Mouse (Mus musculus) heart, embryonic 15.5 days (tissue): ENCODE measurements around the gene Zcchc3. TPM values are rescaled to one million over a fixed set of nuclear protein-coding genes. Genes with fewer than 3 reads are reported as not detected.

Source experiments
- ATAC-seq: fragments of 200-750 bp; cut with Nextera tagmentation; replicated peaks from 2 replicates; pipeline ENCODE4 v1.8.0; 2017; ENCODE audit warnings: low read depth, moderate TSS enrichment; ENCODE audit not compliant: insufficient number of reproducible peaks, insufficient read depth, low FRiP score
- H3K27ac ChIP-seq: fragments of 300-500 bp; sonication (generic); 2 replicates; pipeline ENCODE4 v1.5.1; 2015; ENCODE audit warnings: mild to moderate bottlenecking, inconsistent platforms
- H3K27me3 ChIP-seq: fragments of 300-500 bp; sonication (generic); 2 replicates; pipeline ENCODE4 v1.6.1; 2015; ENCODE audit warnings: inconsistent platforms
- H3K36me3 ChIP-seq: fragments of 300-500 bp; sonication (generic); 2 replicates; pipeline ENCODE4 v1.6.1; 2015; ENCODE audit warnings: mild to moderate bottlenecking, inconsistent platforms
- H3K4me1 ChIP-seq: fragments of 300-500 bp; sonication (generic); replicated peaks from 2 replicates; pipeline ENCODE4 v1.6.1; 2015; ENCODE audit warnings: inconsistent platforms
- H3K4me2 ChIP-seq: fragments of 300-500 bp; sonication (generic); 2 replicates; pipeline ENCODE4 v1.6.1; 2015; ENCODE audit warnings: inconsistent platforms, mild to moderate bottlenecking, moderate library complexity
- H3K4me3 ChIP-seq: fragments of 300-500 bp; sonication (generic); 2 replicates; pipeline ENCODE4 v1.5.1; 2015; ENCODE audit warnings: mild to moderate bottlenecking, inconsistent platforms
- H3K9ac ChIP-seq: fragments of 300-500 bp; sonication (generic); 2 replicates; pipeline ENCODE4 v1.6.1; 2015; ENCODE audit warnings: mild to moderate bottlenecking, inconsistent platforms
- H3K9me3 ChIP-seq: fragments of 300-500 bp; sonication (generic); replicated peaks from 2 replicates; pipeline ENCODE4 v1.6.1; 2016; ENCODE audit warnings: inconsistent platforms
- WGBS: fragments of 180-500 bp; shearing (Covaris S2); methylation state at CpG from one replicate; pipeline ENCODE4 v1.1.7; 2015; ENCODE audit warnings: mixed read lengths; 5-methylcytosine and 5-hydroxymethylcytosine counted together
- polyA plus RNA-seq: library from polyadenylated mRNA; unstranded; fragments of >200 nt; fragmentation: Nextera tagmentation; extraction: Ambion mirVana; gene quantifications from 2 replicates; pipeline ENCODE4 v1.2.1, GENCODE M21; 2015

Gene Zcchc3
- polyA plus RNA-seq, 1 experiment from 2014 or later: 30.8 TPM

DNA sequence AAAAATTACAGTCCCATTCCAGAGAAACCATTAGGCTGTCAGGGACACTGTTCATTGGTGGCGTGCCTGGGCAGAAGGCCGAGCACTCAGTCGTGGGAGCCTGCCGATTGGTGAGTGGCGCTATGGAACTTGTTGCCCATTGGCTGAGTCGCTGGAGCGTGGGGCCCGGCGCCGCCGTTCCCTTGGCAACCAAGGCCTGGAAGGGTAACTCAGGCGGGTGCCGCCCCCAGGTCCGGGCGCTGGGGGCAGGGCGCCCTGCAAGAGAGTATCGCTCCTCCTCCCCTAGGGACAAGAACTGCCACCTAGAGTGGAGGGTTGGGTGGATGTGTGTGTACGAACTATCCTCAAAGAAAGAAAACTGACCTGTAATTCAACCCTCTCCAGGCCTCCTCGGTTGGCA is 8.7 kb downstream of the Zcchc3 start:
- peak overlapping the region; percentile 61 for H3K4me2 ChIP-seq
- no peaks in the 10 kb centered on the region for H3K27me3 ChIP-seq
- peaks cover 31% of the 10 kb centered on the region for H3K4me1 ChIP-seq
- H3K9me3 ChIP-seq: no peaks in the 10 kb centered on the region
- peak; percentile 93 for ATAC-seq
- H3K9ac ChIP-seq: peak overlapping the region; percentile 39; the same call in 1 of the 2 replicates
- peak overlapping the region; percentile 45 for H3K4me3 ChIP-seq
- 0% methylated on average over 19 of the region's 19 CpGs for WGBS
- H3K27ac ChIP-seq: peak overlapping the region; percentile 71
- H3K36me3 ChIP-seq: no peaks in the 10 kb centered on the region

DNA sequence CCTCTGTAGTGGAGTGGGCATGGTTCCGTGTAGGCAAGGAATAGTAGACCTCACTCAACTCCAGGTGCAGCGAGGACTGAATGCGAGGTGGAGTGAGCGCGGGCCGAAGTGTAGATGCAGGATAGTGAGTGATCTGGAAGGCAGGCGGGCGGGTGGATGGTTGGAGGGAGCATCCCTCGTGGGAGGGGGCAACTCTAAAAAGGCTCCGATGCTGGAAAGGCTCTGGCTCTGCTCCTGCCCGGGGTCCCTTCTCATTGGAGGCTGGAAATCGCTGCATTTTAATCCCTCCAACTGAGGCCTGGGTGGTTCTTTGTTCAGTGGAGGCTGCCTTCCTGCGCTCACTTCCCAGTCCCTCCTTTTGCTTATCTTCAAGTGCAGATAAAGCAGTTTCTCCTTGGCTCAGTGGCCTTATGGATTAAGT is 15.7 kb downstream of the Zcchc3 start:
- WGBS: 2% methylated on average over 13 of the region's 13 CpGs
- no peak for ATAC-seq

DNA sequence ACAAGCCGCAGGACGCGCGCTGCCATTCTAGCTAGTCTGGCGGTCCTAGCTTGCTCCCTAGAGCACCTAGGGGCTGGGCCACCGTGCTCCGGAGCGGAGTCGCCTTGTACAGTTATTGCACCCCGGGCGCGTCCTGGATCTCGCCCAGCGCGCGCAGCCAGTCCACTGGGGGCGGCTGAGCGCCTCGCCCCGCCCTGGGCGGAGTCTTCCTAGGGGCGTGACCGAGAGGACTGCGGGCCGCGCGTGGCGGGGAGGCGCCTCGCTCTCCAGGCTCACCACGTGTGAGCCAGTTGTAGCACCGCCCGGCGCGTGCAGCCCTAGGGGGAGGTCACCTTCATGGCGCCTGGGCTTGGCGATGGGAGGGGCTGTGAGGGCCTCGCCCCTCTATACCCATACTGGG is 16.1 kb downstream of the Zcchc3 start:
- no peaks in the 10 kb centered on the region for H3K9me3 ChIP-seq
- WGBS: 0% methylated on average over 38 of the region's 38 CpGs
- H3K36me3 ChIP-seq: 0 out of 2 replicates have a peak, but pooled peaks cover 4% of the 10 kb centered on the region
- no peaks in the 10 kb centered on the region for H3K27me3 ChIP-seq
- peaks cover 34% of the 10 kb centered on the region for H3K4me1 ChIP-seq
- peak; percentile 82 for ATAC-seq
- peak overlapping the region; percentile 87 for H3K4me3 ChIP-seq
- peak overlapping the region; percentile 89 for H3K4me2 ChIP-seq
- peak overlapping the region; percentile 100 for H3K27ac ChIP-seq
- peak overlapping the region; percentile 94 for H3K9ac ChIP-seq

More for the DNA sequence above, 15.7 kb downstream of the Zcchc3 start:
- Histone ChIP-seq H3K27ac (peak overlapping the region; percentile 100), H3K36me3 (0 out of 2 replicates have a peak, but pooled peaks cover 4% of the 10 kb centered on the region), H3K9ac (peak overlapping the region; percentile 94), H3K9me3 (no peaks in the 10 kb centered on the region), H3K4me2 (peak overlapping the region; percentile 89), H3K27me3 (no peaks in the 10 kb centered on the region), H3K4me3 (peak overlapping the region; percentile 87), H3K4me1 (peaks cover 30% of the 10 kb centered on the region)

DNA sequence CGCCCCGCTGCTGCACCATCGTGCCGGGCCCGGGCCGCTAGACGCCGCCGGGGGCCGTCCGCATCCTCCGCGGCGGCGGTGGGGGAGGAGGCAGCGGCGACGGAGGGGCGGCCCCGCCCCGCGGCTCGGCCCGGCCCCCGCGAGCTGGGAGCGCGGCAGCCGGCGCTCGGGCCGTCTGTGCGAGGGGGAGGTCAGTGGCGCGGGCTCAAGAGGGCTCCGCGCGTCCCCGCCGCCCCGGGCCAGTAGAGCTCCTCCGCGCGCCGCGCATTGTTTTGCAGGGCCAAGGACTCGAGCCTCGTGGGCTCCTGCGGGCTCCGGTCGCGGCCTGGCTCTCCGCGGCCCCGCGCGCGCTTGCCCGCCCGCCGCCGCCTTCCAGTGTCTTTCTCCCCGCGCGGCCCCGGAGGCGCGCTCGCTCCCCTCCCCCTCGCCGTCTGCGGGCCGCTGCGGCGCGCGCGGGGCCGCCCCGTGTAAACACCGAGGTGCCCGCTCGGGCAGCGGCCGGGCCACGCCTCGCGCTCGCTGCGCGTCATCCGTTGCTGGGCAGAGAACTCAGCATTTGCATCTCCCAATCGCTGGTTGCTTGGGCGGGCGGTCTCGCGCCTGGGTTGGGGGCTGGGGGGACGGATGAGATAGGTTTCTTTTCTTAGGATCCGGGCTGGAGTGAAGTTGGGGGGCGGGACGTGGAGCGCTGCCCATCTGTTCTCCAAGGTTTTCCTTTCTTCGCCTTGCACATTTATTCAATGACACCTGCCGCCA is 17.0 kb downstream of the Zcchc3 start, which contains the start of gene Sox12:
Sox12 (minus strand) TSS at position 384 of the 756 bp plus-strand sequence.
- Histone ChIP-seq H3K27me3 (no peaks in the 10 kb centered on the region), H3K36me3 (0 out of 2 replicates have a peak, but pooled peaks cover 4% of the 10 kb centered on the region), H3K4me1 (peaks cover 41% of the 10 kb centered on the region), H3K9ac (peak within 1 kb of the TSS; percentile 94), H3K4me3 (peak within 1 kb of the TSS; percentile 87), H3K27ac (peak within 1 kb of the TSS; percentile 100), H3K9me3 (no peaks in the 10 kb centered on the region), H3K4me2 (peak within 1 kb of the TSS; percentile 89)
- WGBS: under 1% methylated on average over 101 of the region's 104 CpGs
- ATAC-seq: peak; percentile 68

DNA sequence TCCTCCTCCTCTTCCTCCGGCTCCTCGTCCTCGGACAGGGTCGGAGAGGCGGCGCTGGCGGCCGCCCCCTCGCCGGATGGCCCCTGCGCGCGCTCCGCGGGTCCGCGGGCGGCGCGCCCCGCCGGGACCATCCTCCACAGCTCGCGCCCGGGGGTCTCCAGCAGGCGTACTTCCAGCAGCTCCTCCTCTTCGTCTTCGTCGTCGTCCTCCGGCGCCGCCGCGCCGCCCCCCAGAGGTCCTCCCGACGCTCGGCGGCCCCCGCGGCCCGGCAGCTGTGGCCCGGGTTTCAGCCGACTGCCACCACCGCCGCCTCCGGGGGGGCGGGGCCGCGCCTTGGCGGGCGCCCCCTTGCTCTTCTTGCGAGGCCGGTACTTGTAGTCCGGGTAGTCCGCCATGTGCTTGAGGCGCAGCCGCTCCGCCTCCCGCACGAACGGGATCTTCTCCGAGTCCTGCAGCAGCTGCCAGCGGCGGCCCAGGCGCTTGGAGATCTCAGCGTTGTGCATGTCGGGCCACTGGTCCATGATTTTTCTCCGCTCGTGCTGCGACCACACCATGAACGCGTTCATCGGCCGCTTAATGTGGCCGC is 17.7 kb downstream of the Zcchc3 start:
- Histone ChIP-seq H3K4me3 (peak overlapping the region; percentile 87), H3K4me1 (peaks cover 41% of the 10 kb centered on the region), H3K9ac (peak overlapping the region; percentile 94), H3K9me3 (no peaks in the 10 kb centered on the region), H3K36me3 (0 out of 2 replicates have a peak, but pooled peaks cover 4% of the 10 kb centered on the region), H3K27ac (peak overlapping the region; percentile 100), H3K27me3 (no peaks in the 10 kb centered on the region), H3K4me2 (peak overlapping the region; percentile 89)
- under 1% methylated on average over 73 of the region's 77 CpGs for WGBS
- no peak for ATAC-seq

DNA sequence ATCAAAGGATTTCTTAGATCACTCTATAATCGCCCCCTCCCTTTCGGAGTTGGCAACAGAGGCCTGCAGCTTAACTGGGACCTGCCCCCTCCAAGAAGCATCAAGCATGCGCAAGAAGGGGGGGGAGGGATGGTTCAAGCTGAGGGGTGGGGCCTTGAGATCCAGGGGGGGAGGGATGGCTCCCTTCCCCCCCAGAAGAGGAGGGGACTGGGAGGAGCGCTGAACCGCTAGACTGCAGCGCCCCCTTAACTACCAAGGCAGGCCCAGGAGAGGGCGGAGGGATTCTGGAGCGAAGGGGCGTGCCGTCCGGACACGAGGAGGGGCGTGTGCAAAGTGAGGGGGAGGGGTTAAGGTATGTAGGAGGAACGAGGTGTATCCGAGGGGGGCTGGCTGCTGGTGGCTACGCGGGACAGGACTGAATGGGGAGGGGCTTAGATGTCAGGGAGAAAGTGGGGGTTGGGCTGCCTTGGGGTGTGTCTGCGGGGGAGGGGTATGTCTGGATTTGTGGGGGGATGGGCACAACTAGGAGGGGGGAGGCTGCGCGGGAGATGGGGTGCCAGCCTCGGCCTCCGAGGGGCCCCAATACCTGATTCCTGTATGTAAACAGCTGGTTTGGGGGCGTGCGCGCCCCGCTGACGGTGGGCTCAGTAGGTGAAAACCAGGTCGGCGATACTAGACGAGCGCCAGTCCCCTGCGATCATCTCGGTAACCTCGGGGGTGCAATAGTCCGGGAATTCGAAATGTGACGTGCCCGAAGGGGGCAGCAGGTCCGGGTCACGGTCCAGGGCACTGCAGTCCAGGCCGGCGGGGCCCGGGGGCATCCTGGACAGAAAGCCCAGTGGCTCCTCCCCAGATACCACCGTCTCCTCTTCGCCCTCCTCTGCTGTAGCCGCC is 18.5 kb downstream of the Zcchc3 start:
- peak overlapping the region; percentile 100 for H3K27ac ChIP-seq
- peak; percentile 58 for ATAC-seq
- under 1% methylated on average over 39 of the region's 46 CpGs for WGBS

DNA sequence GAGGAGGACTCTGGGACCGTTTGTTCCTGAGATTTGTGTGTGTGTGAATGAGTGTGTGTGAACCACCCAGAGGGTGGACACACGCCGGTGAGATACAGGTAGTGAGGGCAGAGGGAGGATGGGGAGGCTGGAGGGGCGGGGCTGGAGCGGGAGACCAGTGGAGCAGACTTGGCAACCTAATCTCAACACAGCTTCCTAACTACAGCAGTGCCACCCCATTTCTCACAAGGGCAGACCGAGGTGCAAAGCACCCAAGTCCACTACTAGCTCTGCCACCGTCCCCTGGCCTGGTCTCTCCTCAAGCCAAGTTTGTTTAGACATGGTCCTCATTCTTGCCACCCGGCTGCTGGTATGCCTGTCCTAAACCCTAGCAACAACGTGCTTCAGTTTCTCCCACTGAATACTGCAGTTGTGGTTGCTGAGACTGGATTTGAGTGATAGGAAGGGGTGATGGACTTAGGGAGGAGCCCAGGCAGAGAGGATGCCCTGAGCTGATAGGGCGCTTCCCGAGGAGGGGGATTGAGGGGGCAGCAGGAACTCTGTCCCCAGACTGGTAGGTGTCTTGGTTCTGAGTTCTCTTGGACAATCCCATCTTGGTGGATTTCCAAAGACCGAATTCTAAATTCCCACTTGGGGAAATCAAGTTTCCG is 19.4 kb downstream of the Zcchc3 start:
- 17% methylated on average over 13 of the region's 13 CpGs for WGBS

More for the DNA sequence above, 18.5 kb downstream of the Zcchc3 start:
- Histone ChIP-seq H3K9ac (peak overlapping the region; percentile 94), H3K4me2 (peak overlapping the region; percentile 89), H3K9me3 (no peaks in the 10 kb centered on the region), H3K4me3 (peak overlapping the region; percentile 87), H3K4me1 (peaks cover 41% of the 10 kb centered on the region), H3K27me3 (no peaks in the 10 kb centered on the region), H3K36me3 (0 out of 2 replicates have a peak, but pooled peaks cover 4% of the 10 kb centered on the region)

DNA sequence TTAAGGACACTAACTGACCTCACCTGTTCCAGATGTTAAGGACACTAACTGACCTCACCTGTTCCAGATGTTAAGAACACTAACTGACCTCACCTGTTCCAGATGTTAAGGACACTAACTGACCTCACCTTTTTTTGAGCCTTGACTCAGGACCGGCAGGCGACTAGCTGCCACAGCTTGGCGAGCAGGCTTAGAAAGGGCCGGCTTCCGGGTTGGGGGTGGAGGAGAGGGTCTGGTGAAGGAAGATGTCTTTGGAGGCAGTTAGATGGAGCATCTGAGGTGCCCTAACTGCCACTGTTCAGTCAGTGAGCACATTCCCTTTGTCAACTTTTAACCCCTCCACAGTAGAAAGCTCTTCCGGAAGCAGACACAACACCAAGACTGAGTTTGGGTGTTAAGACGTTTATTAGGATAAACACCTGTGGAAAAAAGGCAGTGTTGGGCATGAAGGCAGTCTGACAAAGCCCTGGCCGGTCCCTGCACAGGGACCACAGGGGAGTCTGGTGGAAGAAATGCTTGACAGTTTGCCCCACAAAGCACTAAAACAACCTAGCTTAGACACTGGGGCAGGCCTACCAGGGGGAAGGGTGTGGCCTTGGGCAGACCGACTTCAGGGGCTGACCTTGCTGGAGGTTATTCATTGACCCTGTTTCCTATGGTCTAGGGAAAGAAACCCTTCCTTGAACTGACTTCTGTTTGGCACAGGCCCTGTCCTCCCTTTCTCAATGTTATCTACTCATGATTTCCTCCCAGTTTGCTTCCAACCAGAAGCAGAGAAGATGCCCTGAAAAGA is 21.4 kb downstream of the Zcchc3 start:
- Histone ChIP-seq H3K4me1 (peaks cover 30% of the 10 kb centered on the region), H3K9me3 (no peaks in the 10 kb centered on the region), H3K27ac (peak overlapping the region; percentile 100), H3K4me3 (peak overlapping the region; percentile 87; the same call in 1 of the 2 replicates), H3K4me2 (peak overlapping the region; percentile 89), H3K27me3 (no peaks in the 10 kb centered on the region), H3K36me3 (0 out of 2 replicates have a peak, but pooled peaks cover 4% of the 10 kb centered on the region), H3K9ac (0 out of 2 replicates have a peak overlapping the region, but pooled peaks have one; percentile 9)
- WGBS: 49% methylated on average over 9 of the region's 9 CpGs
- no peak for ATAC-seq

More for the DNA sequence above, 19.4 kb downstream of the Zcchc3 start:
- H3K27ac ChIP-seq: peak overlapping the region; percentile 100
- H3K27me3 ChIP-seq: no peaks in the 10 kb centered on the region
- peak overlapping the region; percentile 87 for H3K4me3 ChIP-seq
- 0 out of 2 replicates have a peak, but pooled peaks cover 4% of the 10 kb centered on the region for H3K36me3 ChIP-seq
- H3K9ac ChIP-seq: peak overlapping the region; percentile 34
- peaks cover 41% of the 10 kb centered on the region for H3K4me1 ChIP-seq
- no peak for ATAC-seq
- H3K4me2 ChIP-seq: peak overlapping the region; percentile 89
- H3K9me3 ChIP-seq: no peaks in the 10 kb centered on the region

DNA sequence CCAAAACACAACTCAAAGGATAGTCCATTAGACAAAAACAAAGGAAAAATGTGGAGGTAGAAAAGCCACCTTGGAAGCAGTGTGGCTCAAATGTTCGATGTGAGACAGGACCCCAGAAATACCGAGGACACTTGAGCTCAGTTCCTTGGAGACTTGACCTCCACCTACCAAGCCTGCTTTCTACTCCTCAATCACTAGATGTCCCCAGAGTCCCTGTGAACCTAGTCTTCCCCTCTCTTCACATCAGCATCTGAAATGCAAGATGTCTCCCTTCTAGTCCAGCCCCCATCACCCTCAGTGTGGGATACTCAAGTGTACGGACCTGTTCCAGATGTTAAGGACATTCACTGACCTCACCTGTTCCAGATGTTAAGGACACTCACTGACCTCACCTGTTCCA is 22.0 kb downstream of the Zcchc3 start:
- H3K36me3 ChIP-seq: 0 out of 2 replicates have a peak, but pooled peaks cover 4% of the 10 kb centered on the region
- no peak overlapping the region for H3K27ac ChIP-seq
- H3K9ac ChIP-seq: no peak overlapping the region
- no peaks in the 10 kb centered on the region for H3K27me3 ChIP-seq
- no peak for ATAC-seq
- H3K4me1 ChIP-seq: peaks cover 29% of the 10 kb centered on the region
- no peak overlapping the region for H3K4me2 ChIP-seq
- no peak overlapping the region for H3K4me3 ChIP-seq
- H3K9me3 ChIP-seq: no peaks in the 10 kb centered on the region
- WGBS: 16% methylated on average over 3 of the region's 3 CpGs

DNA sequence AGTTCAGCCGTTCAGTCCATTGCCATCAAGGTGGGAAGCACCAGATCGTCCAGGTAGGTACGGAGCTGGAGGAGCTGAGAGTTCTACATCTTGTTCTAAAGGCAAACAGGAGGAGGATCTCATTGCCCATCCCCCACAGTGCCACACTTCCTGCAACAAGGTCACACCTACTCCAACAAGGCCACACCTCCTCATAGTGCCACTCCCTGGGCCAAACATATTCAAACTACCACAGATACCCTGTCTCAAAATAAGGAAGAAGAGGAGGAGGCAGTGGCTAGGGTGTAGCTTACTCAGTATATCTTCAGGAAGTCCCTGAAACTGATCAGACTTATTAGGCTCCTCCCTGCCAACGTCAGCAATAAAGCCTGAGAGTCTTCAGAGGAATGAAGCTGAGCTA is 30.6 kb downstream of the Zcchc3 start:
- Histone ChIP-seq H3K27me3 (no peaks in the 10 kb centered on the region), H3K36me3 (no peaks in the 10 kb centered on the region), H3K4me2 (no peak overlapping the region), H3K27ac (no peak overlapping the region), H3K4me3 (no peak overlapping the region), H3K9me3 (no peaks in the 10 kb centered on the region), H3K9ac (no peak overlapping the region), H3K4me1 (no peaks in the 10 kb centered on the region; the same call in 1 of the 2 replicates)
- ATAC-seq: no peak
- WGBS: 84% methylated on average over 4 of the region's 4 CpGs
